Mouse (Mus musculus) left cerebral cortex, postnatal 10 days (tissue): ENCODE data around the gene Zfyve28. TPM values are rescaled to one million over a fixed set of nuclear protein-coding genes. Genes with fewer than 3 reads are reported as not detected.

Experiments used
- DNase-seq, 2 experiments: peaks; one replicate each; pipeline ENCODE4 v3.0.0; 2021 to 2022; ENCODE audit warnings: low spot score in 2 of 2, mixed read lengths in 1 of 2; ENCODE audit errors: extremely low spot score in 1 of 2
- intact Hi-C: fragments of 180-260 bp; cut with DNase I; formaldehyde crosslinking; loops from one replicate; pipeline ENCODE4 v1.15.1; 2025
- total RNA-seq, 2 experiments: library from RNA; stranded (reverse); gene quantifications; 2 replicates each; pipeline ENCODE4 v1.2.3; 2021

The Zfyve28 gene
- total RNA-seq, 2 experiments from 2014 or later = 28.4 to 28.9 TPM

DNA sequence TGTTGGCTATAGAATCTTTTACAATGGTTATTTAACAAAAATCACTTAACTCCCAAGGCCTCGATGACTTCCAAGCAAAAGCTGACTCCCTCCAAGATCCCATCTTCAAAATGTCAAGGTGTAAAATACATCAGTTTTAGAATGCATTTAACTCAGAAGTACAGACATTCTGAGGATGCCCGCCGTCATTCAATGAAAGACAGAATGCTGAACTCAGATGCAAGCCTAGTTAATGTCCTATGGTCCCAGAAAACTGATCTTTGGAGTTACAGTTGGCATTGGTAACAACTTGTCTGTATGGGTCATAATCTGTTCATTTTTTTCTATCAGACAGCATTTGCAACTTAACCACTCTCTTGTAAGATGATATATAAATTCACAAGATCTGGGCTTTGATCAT, 118.3 kb downstream of the Zfyve28 start:
- intact Hi-C loops = no loop called here
- DNase-seq = no peak

DNA sequence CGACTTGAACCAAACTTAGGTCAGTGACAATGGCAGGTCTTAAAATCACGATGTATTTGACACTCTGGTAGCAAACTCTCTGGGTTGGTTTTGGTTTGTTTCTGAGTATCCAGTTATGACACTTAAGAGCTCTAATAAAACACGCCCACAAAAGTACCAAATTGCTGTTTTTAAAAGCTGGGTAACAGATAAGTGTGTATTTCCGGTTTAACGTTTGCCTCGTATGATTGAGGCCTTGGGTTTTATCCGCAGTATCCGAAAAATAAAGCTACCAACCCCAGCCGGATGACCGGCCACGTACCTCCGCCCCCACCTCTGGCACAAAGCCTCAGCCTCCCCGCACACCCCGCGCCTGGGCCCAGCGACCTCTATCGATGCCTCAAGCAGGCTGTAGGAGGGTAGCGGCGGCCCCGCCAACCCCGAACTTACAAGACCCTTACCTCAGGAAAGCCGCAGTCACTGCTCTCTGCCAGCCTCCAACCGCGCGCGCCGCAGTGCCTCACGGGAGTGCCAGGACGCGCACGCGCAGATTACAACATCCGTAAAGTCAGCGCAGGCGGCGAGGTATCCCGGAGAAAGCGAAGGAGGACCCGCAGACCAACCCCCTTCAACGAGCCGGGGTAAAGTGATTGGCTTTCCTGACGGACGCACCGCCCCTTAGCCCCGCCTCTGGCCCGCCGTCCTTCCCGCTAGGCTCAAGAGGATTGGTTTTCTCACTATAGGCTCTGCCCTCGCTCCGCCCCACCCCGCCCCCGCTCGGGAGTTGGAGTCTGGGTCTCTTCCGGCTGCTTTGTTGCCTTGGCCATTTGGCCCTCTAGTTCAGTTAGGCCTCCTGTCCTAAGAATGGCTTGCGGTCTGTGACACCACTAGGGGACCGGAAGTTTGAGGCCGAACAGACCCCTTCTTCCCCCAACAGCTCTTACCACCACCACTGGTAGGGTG, 119.0 kb downstream of the Zfyve28 start, which contains the start of the genes Poln and Haus3:
Gene Poln (minus strand): TSS at position 499 of the 942 bp plus-strand sequence.
Gene Haus3 (minus strand): TSS at position 578 of the 942 bp plus-strand sequence.
- intact Hi-C loops = no loop called here
- DNase-seq = peak; percentile 97 to 99

DNA sequence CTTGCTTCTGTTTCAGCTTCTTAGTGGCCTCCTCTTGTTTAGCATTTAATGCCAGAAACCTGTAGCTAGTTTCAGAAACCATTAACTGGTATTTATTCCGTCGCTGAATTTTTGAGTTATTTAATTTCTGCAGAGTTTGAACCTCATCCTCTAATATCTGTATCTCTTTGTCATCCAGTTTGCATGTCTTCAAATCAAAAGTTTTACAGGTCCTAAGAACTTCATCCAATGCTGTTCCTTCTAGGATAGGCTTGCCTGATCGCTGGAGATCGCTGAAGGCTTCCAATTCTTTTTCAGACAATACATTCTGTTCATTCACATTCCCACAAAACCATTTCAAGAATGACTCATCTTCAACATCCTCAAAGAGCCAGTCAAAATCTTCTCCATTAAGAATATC, 120.4 kb downstream of the Zfyve28 start:
- no peak for DNase-seq
- intact Hi-C loops = no loop called here

DNA sequence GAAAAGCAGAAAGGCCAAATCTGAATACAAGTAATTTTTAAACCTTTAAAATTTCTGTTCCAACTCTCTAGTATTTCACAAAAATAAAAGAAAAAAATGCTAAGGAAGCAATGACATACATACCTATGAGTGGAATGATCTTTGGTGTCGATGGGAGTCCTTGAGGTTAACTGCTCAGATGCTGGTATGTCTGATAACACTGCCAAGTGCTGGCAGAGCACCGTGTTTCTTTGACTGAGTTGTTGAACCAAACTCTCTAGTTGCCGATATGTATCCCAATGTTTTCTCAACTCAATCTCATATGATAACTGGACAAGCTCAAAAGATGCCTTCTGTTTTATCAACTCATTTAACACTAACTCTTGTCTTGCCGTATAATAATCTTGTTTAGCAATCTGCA, 122.5 kb downstream of the Zfyve28 start:
- intact Hi-C loops = no loop called here
- no peak for DNase-seq

DNA sequence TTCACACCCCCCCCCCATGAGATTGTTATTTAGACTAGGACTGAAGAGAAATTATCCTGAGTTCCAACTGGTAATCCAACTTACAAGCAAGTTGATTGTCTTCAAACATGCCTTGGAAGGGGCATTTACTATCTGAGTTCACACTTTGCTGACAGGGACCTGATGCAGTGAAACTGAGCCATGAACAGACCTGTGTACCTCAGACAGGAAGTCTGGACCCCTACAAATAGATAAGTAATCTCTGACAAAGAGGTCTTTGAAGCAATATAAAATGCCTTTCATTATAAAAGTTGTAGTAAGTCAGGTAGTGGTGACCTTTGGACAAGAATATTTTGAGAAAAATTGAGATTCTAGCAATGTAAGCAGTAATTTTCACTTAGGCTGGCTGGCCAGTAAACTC, 139.8 kb downstream of the Zfyve28 start:
- no peak for DNase-seq
- intact Hi-C loops = no loop called here

DNA sequence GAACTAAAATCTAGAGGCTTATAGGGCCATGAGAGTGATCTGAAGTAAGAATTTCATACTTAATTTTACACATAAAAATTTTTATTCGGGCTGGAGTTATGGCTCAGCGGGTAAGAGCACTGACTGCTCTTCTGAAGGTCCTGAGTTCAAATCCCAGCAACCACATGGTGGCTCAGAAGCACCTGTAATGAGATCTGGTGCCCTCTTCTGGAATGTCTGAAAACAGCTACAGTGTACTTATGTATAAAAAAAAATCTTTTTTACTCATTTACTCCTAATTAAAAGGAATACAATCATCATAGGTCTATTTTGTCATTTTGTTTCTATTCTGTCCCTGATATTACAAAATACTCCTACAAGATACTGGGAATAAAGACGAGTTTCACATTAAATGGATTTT, 140.7 kb downstream of the Zfyve28 start:
- no peak for DNase-seq
- intact Hi-C loops = no loop called here

Other genes with a start within 250 kb of the Zfyve28 start
- 1 to 10 TPM in 1 of 2 experiments, under 1 TPM in 1; 0.69 to 1.0 TPM for gene Poln, start 119.0 kb downstream of the Zfyve28 start, total RNA-seq
- 1 to 10 TPM; 5.1 to 5.9 TPM for gene Haus3, start 118.9 kb downstream of the Zfyve28 start, total RNA-seq
- 10 to 100 TPM; 61.1 to 70.5 TPM for gene Mxd4, start 100.7 kb downstream of the Zfyve28 start, total RNA-seq
- under 1 TPM; 0.26 to 0.51 TPM for gene Cfap99, start 151 bp upstream of the Zfyve28 start, total RNA-seq
- gene Rnf4, start 47.8 kb upstream of the Zfyve28 start, total RNA-seq = 10 to 100 TPM; 91.0 to 92.9 TPM
- 10 to 100 TPM; 47.7 to 50.8 TPM for gene Fam193a, start 81.5 kb upstream of the Zfyve28 start, total RNA-seq
- gene Tnip2, start 225.5 kb upstream of the Zfyve28 start, total RNA-seq = 10 to 100 TPM; 11.2 to 11.5 TPM
- gene Sh3bp2, start 237.4 kb upstream of the Zfyve28 start, total RNA-seq = 1 to 10 TPM; 6.4 to 7.3 TPM